Mouse (Mus musculus) right cerebral cortex, adult 18-20 months (tissue): ENCODE measurements at regions not wholly inside any gene's neighbourhood (a gene's known extent, or its start where the extent isn't known, plus 50 kb on each side); places are given as distances from the start of the nearest gene placed in this dataset.
A peak's percentile ranks its signal among the peaks of the same experiment; 100 is the strongest.

Experiments used
- DNase-seq: peaks from one replicate; pipeline ENCODE4 v3.0.0; 2022; ENCODE audit warnings: mixed read lengths

GRCm38 (mm10) chr13:30085446-30085845 is 50.8 kb upstream of the Mboat1 start:
- DNase-seq, result no peak

- peak; percentile 84 for DNase-seq
Observed at GRCm38 (mm10) chr13:30085005-30085404, 51.3 kb upstream of the Mboat1 start.

GRCm38 (mm10) chr13:30084386-30084785 is 51.9 kb upstream of the Mboat1 start:
- DNase-seq, result no peak

- DNase-seq, result no peak
Observed at GRCm38 (mm10) chr13:30083949-30084348, 52.3 kb upstream of the Mboat1 start.

- no peak for DNase-seq
Observed at GRCm38 (mm10) chr13:30082761-30083160, 53.5 kb upstream of the Mboat1 start.

- no peak for DNase-seq
Observed at GRCm38 (mm10) chr13:30080705-30081474, 55.4 kb upstream of the Mboat1 start.

- no peak for DNase-seq
Observed at GRCm38 (mm10) chr13:30074517-30075064, 61.7 kb upstream of the Mboat1 start.

- DNase-seq, result no peak
Observed at GRCm38 (mm10) chr13:30074069-30074468, 62.2 kb upstream of the Mboat1 start.

GRCm38 (mm10) chr13:30069397-30069796 is 66.9 kb upstream of the Mboat1 start:
- DNase-seq, result no peak

GRCm38 (mm10) chr13:30067581-30068375 is 68.5 kb upstream of the Mboat1 start:
- no peak for DNase-seq

- no peak for DNase-seq
Observed at GRCm38 (mm10) chr13:30065520-30065919, 70.8 kb upstream of the Mboat1 start.

GRCm38 (mm10) chr13:30063741-30064140 is 72.5 kb upstream of the Mboat1 start:
- no peak for DNase-seq

GRCm38 (mm10) chr13:30062285-30062684 is 74.0 kb upstream of the Mboat1 start:
- DNase-seq, result no peak

- no peak for DNase-seq
Observed at GRCm38 (mm10) chr13:30055141-30055645, 69.3 kb upstream of the E2f3 start.

GRCm38 (mm10) chr13:30051891-30052550 is 66.2 kb upstream of the E2f3 start:
- DNase-seq, result no peak

GRCm38 (mm10) chr13:30050745-30051508 is 65.1 kb upstream of the E2f3 start:
- DNase-seq, result no peak

GRCm38 (mm10) chr13:30048260-30048859 is 62.5 kb upstream of the E2f3 start:
- no peak for DNase-seq

GRCm38 (mm10) chr13:30046504-30047169 is 60.8 kb upstream of the E2f3 start:
- no peak for DNase-seq

- peak; percentile 8 for DNase-seq
Observed at GRCm38 (mm10) chr13:30046061-30046460, 60.2 kb upstream of the E2f3 start.

- no peak for DNase-seq
Observed at GRCm38 (mm10) chr13:30045225-30045624, 59.4 kb upstream of the E2f3 start.

- no peak for DNase-seq
Observed at GRCm38 (mm10) chr13:30044790-30045189, 58.9 kb upstream of the E2f3 start.
